Mouse (Mus musculus) brain, embryonic 18.5 days (tissue): ENCODE results near the gene Gpn3.

ENCODE experiments used
- DNase-seq: peaks from one replicate; pipeline ENCODE4 v3.0.0-alpha.2; 2012; ENCODE audit warnings: low read depth, low spot score

Gpn3 gene

DNA sequence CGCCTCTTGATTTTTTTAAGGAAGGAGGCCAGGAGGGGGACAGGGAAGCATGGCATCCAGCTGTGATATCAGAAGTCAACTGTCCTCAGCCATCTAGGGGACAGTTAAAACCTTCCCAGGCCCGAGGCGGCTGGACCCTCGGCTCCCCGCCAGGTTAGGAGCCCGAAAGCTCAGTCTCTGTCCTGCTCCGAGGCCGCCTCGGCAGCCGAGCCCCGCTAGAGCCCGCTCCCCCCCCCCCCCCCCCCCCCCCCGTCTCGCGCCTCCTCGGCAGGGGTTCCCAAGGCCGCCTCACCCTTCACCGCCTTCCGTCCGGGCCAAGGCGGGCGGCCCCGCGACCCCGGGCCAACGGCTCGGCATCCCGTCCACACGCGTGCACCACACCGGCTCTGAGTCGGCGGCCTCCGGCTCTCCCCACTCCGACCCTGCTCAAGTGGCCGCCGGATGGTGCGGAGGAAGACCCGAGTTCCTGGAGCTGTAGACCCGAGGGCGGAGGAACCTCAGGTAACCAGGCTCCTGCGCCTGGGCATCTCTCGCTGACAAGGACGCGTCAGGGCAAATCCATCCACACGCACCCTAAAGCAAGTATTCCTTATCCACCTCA lies at the start of gene Gpn3:
TSS of gene Gpn3 (plus strand) at position 286 of the 601 bp plus-strand sequence.
- no peak for DNase-seq

DNA sequence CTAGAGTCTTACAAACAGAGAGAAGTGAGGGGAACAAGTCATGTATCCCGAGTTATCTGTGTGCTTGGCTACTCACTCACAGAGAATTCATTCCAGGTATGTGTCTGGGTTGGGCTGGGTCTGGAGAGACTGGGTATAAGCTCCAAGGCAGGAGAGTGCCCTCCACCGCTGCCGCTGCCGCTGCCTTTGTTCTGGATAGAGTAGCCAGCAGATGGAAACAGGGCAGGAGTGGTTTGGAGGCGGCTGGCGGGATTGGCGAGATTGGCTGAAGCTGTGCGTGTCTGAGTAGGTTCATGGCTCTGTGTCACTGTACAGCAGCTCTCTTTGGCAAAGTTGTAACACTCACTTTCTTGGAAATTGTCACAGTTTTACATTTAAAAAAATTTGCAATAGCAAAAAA lies 48.2 kb upstream of the Gpn3 start:
- DNase-seq: no peak

DNA sequence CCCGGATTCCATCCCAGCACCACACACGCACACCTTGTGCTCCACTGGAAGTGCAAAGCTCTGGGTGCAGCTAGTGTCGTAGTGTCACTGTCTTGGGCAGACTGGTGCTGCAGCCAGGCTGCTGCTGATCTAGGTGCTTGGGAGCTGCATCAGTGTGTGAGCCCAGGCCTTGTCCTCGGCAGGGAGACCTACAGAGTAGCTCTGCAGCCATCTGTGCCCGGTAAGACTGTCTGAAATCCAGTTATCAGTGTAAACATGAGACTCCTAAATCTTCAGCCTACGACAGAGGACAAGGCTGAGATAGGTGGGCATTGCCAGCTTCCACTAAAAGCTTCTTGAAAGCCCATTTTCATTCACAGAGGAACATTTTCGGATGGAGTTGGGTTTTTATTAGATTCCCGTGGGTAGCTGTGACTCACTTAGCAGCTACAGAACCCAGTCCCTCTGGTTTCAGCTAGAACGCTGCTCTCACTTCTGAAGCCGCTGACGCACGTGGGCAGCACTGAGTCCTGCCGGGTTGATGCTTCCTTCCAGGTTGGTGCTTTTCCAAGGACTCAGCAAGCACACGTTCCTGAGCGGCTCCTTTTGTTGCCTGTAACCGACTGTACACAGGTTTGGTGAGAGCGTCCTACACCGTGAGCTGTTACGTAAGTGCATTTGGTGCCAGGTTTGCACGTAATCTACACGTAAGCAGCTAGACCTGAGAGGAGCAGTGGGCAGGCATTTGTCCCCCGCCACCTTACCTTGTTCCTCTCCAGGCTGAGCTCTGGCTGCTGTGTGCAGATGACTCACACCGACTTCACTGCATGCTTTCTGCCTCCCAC lies 46.9 kb upstream of the Gpn3 start:
- DNase-seq: no peak

DNA sequence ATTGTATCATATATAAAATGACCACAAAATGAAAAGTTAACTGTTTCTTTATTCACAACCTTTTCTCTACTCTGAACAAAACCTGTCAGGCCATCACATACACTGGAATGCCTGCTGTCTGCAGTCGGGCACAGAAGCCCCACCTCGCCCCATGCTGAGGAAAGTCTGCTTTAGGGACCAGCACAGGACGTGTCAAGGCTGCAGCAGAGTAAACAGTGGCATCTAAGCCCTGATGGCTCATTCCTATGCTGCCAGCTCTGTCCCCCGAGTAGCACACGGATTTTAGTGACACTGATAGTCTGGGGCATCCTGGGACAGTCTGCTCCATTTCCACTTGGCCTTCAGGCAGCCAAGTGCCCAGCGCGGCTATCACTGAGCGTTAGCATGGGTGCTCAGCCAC lies 46.2 kb upstream of the Gpn3 start:
- DNase-seq: no peak

DNA sequence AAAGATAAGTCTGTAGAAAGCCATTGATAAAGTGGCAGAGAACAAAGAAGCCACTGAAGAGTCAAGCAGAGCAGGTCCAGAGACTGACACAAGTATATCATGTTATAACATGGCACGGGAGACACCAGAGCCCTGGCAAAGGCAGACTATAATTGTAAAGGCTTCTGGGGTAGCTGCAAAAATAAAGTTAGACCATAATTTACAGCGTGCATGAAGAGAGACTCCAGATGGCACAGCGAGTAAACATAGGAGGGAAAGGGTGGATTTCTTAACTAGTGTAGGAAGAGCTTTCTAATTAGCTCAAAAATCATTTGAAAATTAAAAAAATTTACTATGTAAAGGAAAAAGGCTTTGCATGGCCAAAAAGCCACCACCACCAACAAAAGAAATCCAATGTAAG lies 44.4 kb upstream of the Gpn3 start:
- DNase-seq: peak; percentile 16

DNA sequence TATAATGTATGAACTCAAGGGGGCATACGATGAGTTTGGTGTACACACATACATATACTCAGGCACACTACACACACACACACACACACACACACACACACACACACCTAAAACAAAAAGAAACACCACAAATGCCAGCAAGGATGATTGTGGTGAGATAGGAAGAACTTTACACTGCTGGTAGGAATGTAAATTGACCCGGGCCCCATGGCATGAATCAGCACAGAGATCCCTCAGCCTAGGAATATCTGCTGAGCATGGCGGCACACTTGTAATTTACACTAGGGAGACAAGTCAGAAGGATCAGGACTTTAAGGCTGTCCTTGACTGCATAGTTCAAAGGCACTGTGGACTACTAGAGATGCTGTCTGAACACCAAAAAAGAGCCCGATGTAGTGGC lies 41.4 kb upstream of the Gpn3 start:
- DNase-seq: no peak

DNA sequence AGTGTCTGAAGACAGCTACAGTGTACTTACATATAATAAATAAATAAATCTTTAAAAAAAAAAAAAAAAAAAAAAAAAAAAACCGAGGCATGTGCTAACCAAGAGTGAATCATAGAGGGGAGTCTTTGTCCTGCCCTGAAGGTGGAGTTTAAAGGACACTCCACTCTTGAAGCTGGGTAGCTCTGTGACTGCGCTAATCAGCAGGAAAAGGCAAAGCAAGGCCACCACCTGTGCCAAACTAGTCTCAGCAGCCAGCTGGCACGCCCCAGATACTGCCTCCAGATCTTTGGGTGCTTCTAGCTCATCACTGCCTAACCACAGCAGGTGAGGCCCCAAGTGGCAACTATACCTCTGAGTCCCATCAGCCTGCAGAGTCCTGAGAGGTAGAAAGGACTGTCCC lies 37.0 kb upstream of the Gpn3 start:
- DNase-seq: no peak

DNA sequence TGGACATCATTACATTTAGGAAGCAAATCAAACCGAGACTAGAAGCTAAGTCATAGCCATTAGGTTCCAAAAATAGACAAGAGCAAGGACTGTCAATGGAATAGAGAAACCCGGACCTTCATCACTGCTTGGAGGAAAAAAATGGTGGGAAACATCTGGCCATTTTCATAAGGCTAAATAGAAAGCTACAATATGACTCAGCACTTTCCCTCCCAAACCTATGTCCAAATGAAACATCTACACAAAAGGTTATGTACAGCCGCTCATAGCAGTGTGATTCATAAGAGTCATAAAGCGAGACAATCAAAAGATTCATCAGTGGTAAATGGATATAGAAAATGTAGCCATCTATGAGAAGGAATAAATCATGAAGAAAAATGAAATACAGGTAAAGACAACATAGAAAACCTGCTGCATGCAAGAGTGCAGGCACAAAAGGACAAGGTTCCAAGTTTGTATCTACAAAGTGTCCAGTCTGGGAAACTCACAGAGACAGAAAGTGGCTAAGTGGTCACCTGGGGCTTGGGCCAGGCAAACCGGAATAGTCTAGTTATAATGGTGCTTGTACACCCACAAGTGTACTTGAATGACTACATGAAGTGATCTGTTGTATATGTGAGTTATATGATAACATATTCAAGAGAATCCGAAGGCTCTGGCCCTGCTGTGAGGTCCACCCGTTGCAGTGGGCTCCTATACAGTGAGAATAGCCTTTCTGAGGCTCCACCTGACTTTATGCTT lies 35.0 kb upstream of the Gpn3 start:
- DNase-seq: no peak

DNA sequence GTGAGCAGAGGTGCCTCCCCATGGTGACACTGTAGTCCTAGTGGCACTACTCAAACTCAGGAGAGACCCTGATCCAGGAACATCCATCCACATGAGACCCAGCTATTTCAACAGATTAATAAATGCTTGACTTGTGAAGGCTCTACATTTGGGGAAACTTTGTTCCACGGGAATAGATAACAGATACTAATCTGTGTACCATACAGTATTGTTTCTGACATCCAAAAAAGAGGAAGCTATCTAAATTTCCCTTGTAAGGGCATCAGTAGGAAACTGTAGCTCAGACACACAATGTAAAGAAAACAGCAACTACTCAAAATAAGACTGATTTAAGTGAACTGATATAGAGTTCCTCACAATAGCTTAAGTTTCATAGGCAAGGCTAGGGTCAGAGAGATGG lies 28.8 kb upstream of the Gpn3 start:
- no peak for DNase-seq

DNA sequence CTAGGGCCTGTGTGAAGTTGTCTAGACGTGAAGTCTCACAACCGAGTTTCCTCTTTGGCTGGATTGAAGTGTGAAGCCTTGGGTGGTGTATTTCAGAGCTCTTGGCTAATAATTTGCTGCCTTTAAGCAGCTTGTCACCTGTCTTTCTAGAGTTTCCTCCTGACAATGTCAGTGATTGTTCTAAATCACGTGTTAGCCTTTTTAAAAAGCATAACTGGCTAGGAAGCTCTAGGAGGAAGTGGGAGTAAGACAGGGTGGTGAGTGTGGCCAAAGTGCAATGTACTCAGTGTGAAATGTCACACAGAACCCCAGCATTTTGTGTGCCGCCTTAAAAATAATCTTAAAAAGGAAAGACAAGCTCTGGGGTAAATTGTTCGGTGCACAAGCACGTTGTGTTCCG lies 27.9 kb upstream of the Gpn3 start:
- DNase-seq: no peak

DNA sequence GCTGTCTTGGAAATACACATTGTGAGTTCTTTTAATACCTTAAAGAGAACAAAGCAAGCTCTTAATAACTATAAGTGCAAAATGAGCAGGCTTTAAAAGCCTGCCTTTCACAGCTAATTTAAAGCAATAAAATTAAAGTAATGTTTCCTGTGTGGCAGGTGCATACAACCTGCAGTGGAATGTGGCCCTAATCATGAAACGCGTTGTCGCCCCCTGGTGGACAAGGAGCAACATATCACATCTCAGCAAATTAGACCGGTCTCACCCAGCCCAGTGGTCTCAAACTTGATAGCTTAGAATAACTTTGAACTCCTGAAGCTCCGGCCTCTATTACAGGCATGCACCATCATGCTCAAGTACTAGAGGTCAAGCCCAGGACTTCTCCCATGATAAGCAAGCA lies 27.4 kb upstream of the Gpn3 start:
- no peak for DNase-seq

DNA sequence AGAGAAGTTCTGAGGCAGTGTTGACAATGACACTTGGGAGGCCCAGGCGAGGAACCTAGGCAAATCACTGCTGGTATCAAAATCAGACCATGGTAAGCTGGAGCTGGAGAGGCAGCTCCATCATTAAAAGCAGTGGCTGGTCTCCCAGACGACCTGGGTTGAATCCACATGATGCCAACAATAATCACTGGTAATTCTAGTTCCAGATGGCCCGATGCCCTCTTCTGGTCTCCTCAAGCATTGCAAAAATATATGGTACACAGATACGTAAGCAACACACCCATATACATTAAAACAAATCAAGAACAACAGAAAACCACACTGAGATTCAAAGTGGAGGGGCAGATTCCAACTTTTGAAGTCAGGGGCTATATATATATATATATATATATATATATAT lies 25.9 kb upstream of the Gpn3 start:
- DNase-seq: no peak

DNA sequence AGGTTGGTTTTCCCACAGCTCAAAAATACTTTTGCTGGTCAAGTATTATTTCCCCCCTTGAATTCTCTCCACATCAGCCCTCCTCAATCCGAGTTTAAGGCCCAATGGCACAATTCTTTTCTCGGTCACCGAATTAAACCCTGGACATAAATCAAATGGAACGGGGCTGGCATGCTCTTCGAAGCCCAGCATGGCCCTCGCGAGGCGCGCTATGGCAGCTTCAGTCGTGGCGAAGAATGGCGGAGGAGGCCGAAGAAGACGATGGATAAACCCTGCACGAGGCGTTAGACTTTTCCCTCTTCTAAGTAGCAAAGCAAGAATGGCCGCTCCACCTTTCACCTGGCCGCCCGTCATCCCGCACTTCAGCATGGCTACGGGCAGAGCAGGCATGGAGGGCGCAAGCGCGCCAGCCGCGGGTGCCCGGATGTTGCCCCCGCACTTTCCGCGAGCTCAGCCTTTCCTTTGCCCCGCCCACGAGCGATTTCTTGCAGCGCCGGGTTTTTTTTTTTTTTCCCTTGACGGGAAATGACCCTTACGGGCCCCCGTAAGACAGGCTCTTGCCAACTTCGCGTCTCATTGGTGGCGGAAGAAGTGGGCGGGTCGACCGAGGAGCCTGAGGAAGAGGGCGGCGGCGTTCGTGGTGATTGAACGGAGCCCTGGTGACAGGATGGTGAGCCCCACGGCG lies 17.7 kb upstream of the Gpn3 start, which contains the start of the genes Rad9b and Vps29:
TSS of gene Rad9b (minus strand) at position 427 of the 685 bp plus-strand sequence.
TSS of gene Vps29 (plus strand) at position 563 of the 685 bp plus-strand sequence.
- DNase-seq: peak; percentile 99

DNA sequence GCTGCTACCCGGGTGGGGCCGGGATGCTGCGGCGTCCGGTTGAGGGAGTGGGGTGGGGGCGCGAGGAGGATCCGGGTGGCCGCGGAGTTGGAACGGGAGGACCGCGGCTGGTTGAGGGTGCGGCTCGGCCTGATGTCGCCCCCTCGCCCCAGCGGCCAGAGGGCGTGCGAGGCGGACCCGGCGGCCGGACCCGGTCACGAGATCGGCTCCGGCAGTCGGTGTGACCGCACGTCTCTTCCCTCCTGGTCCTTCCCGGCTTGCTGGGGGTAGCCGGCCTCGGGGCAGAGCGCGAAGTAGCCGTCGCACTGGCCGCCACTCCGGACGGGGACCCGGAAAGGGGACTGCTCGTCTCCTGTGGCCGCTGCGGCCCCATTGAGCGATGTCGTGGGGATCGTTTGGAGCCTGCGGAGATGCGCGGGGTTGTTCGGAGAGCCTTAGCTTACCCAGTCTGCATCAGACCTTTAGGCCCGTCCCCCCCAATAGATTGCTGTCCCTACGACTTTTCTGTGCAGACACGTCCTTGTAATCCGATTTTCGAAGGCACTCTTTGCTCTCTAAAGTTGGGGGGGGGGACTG lies 17.1 kb upstream of the Gpn3 start:
- no peak for DNase-seq

DNA sequence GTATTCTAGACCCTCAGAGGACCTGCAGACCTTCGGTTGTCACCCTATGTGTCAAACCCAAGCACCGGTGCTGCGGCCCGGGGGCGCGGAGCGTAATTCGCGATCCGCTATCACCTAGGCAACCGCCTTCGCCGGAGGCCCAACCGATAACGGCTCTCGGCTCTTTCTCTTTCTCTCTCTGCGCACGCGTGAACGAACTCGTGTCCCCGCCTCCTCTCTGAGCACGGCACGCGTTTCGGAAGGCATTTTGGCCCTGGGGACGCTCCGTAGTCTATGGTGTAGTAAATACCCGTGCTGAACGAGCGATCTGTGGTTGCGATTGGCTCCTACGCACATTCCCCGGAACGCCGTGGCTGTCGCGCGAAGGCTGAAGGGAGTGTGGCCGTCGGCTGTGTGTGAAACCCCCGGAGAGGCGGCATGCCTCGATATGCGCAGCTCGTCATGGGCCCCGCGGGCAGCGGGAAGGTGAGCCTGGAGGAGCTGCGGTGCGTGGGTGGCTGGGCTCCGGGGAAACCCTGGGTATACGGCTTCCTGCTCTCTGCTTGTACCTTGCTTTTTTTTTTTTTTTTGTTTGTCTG lies 605 bp downstream of the Gpn3 start, which contains the start of gene Fam216a:
TSS of gene Fam216a (minus strand) at position 173 of the 578 bp plus-strand sequence.
- peak; percentile 99 for DNase-seq

DNA sequence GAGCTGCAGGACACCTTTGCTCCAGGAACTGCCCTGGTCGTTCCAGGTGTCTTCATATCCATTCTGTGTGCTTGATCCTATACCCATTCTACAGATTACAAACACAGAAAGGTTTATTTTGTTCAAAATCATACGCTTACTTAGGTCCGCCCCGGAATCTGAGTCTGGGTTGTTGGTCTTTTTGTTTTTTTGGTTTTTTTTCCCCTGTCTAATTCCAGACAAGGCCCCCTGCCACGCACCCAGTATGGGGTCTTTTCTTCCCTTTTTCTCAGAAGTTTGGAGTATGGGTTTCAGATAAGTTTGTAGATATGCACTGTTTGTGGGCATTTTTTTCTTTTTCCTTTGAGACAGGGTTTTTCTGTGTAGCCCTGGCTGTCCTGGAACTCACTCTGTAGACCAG lies 1.2 kb downstream of the Gpn3 start:
- no peak for DNase-seq

DNA sequence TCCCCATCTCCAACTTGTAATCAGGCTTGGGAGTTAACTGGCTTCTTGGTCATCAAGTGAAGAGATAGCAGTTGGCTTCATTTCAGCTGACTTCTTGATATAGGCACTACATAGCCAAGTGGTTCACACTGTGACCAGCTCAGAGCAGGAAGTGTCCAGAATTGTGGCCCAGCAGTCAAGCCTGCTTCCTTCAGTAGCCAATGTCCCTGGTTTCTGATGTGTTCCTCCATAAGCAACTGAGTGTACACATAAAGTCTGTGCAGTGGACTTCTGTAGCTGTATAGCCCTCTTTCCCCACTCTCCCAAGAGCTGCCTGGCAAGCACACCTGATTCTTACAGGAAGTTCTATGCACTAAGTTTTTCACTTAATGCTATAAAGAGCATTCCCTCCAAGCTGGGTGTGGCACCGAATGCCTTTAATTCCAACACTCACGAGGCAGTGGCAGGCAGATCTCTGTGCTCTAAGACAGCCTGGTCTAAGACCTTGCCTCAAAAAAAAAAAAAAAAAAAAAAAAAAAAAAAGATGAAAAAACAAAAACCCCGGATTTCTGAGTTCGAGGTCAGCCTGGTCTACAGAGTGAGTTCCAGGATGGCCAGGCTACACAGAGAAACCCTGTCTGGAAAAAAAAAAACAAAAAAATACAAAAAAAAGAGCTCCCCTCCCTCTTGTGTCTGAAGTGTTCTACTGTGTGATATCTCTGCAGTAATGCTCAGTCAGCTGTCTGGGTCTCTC lies 5.6 kb downstream of the Gpn3 start:
- no peak for DNase-seq

DNA sequence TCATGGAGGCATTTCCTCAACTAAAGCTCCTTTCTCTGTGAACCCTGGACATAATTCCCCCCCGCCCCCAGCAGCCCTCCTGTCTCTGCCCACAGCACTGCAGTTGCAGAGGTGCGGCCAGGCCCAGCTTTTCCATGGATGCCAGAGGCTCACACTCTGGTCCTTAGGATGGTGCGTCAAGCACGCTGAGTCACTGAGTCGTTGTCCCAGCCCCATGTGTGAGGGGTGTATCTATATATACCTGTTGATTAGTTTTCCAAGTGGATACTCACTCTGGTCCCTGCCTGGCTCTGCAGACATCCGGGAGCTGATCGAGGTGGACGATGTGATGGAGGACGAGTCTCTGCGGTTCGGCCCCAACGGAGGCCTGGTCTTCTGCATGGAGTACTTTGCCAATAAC lies 6.5 kb downstream of the Gpn3 start:
- no peak for DNase-seq

DNA sequence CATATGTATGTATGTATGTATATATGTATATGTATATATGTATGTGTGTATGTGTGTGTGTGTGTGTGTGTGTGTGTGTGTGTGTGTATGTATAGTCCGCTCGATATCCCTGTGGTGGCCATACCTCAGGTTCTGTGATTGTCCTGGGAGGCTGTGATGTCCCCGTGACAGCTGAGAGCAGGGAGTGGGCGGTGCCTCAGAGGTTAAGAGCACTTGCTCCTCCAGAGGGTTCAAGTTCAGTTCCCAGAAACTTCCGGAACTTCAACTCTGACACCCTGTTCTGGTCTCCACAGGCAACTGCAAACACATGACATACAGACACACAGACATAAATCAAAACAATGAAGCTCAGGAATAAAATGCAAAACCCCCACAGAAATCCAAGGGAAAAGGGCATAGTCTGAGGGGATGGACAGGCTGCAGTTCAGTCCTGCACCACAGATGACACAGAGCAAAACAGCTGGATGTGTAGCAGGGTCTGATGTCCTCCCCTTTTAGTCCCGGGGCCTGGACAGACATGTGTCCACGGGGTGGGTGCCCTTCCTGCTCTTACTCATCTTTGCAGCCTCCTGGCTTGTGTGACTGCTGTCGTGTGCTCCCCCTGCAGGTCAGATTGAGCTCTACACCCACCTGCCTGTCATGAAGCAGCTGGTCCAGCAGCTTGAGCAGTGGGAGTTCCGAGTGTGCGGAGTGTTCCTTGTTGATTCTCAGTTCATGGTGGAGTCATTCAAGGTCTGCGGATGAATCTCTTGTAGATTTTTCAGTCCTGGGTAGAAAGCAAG lies 7.9 kb downstream of the Gpn3 start:
- no peak for DNase-seq

DNA sequence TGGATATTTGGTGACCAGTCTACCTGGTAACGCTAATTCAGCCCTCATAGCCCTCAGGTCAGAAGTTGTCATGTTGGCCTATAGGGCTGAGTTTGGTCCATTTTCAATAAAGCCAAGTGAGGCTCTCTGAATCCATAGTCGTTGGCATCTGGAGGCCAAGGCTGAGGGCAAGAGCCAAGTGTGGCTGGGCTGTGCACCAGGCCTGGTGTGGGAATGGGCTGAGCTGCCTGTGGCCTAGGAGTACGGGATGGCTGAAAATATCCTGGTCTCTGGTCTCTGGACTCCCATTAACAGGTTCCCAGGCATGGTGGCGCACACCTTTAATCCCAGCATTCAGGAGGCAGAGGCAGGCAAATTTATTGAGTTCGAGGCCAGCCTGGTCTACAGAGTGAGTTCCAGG lies 18.3 kb downstream of the Gpn3 start:
- DNase-seq: no peak
